Mouse (Mus musculus): ENCODE measurements at regions not wholly inside any gene's neighbourhood (a gene's known extent, or its start where the extent isn't known, plus 50 kb on each side); places are given as distances from the start of the nearest gene placed in this dataset.

DNA sequence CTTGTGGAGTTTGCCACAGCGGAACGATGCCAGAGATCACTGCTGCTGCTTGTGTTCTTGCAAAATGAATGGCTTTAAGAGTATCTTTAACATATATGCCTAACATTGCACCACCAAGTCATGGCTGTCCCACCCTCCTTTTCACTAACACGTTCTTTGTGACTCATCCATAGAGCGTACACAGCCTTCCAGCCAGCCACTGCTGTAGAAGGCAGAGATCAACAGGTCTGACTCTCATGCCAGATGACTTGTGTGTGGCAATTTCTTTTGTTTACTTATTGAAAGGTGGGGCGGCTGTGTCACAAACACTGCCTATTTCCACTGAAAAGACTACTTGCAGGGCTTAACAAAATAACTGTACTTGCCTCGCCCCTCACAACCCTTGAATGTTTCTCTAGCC is 239.5 kb upstream of the Rgma start:
- TF ChIP-seq POLR2A (IDR thresholded peaks at IDR 0.05; ENCODE audit: insufficient read depth, low read depth, low read length) (no peak), CTCF (IDR thresholded peaks at IDR 0.05; ENCODE audit: insufficient read depth, low read depth, low read length) (no peak)
